Mouse (Mus musculus) bone marrow macrophage, adult 2 months (primary cell): ENCODE measurements around the gene Polm. TPM values are rescaled to one million over a fixed set of nuclear protein-coding genes. Genes with fewer than 3 reads are reported as not detected.
A peak's percentile ranks its signal among the peaks of the same experiment; 100 is the strongest.

Source experiments
- H3K27ac ChIP-seq: 2 replicates; pipeline ENCODE4 v1.5.1; 2012; ENCODE audit warnings: low read depth, low read length; ENCODE audit not compliant: insufficient read depth
- H3K4me1 ChIP-seq: 2 replicates; pipeline ENCODE4 v1.6.1; 2012; ENCODE audit warnings: low read length; ENCODE audit not compliant: control insufficient read depth, insufficient read depth
- H3K4me3 ChIP-seq: 2 replicates; pipeline ENCODE4 v1.5.1; 2012; ENCODE audit warnings: mild to moderate bottlenecking, low read length, moderate library complexity; ENCODE audit not compliant: insufficient read depth
- CTCF ChIP-seq: IDR thresholded peaks from 2 replicates; pipeline ENCODE4 v1.5.1; 2012; ENCODE audit warnings: low read depth, mild to moderate bottlenecking, low read length, moderate library complexity
- POLR2A ChIP-seq: IDR thresholded peaks from 2 replicates; pipeline ENCODE4 v1.6.1; 2012; ENCODE audit warnings: mild to moderate bottlenecking, low read depth, low read length, borderline replicate concordance
- polyA plus RNA-seq: library from polyadenylated mRNA; stranded (reverse); fragments of >200 nt; gene quantifications from 2 replicates; pipeline ENCODE4 v1.2.4, GENCODE M21; 2012; ENCODE audit not compliant: missing spikeins, insufficient read depth, insufficient read length

Gene Polm
- polyA plus RNA-seq, 1 experiment = 11.4 TPM

DNA sequence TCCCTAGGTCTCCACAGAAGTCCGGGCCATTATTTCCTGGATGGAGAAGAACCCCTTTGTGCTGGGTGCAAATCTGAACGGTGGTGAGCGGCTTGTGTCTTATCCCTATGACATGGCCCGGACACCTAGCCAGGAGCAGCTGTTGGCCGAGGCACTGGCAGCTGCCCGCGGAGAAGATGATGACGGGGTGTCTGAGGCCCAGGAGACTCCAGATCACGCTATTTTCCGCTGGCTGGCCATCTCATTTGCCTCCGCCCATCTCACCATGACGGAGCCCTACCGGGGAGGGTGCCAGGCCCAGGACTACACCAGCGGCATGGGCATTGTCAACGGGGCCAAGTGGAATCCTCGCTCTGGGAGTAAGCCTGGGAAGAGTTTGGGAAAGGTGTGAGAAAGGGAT is 32.3 kb upstream of the Polm start:
- TF ChIP-seq CTCF (no peak), POLR2A (no peak)
- no peak overlapping the region for H3K27ac ChIP-seq
- H3K4me1 ChIP-seq = no peaks in the 10 kb centered on the region

DNA sequence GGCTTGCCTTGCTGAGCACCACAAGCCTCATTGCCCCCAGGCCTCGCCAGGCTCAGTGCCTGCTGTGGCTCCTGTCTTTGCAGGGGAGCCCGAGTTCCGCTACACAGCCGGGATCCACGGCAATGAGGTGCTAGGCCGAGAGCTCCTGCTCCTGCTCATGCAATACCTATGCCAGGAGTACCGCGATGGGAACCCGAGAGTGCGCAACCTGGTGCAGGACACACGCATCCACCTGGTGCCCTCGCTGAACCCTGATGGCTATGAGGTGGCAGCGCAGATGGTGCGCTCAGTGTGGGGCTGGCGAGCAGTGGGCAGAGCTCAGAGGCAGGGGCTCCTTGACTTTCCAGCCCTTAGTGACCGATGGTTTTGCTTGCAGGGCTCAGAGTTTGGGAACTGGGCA is 31.5 kb upstream of the Polm start:
- Histone ChIP-seq H3K4me3 (no peak overlapping the region), H3K4me1 (no peaks in the 10 kb centered on the region), H3K27ac (no peak overlapping the region)
- no peak for TF ChIP-seq CTCF

More for the DNA sequence above, 32.3 kb upstream of the Polm start:
- no peak overlapping the region for H3K4me3 ChIP-seq

DNA sequence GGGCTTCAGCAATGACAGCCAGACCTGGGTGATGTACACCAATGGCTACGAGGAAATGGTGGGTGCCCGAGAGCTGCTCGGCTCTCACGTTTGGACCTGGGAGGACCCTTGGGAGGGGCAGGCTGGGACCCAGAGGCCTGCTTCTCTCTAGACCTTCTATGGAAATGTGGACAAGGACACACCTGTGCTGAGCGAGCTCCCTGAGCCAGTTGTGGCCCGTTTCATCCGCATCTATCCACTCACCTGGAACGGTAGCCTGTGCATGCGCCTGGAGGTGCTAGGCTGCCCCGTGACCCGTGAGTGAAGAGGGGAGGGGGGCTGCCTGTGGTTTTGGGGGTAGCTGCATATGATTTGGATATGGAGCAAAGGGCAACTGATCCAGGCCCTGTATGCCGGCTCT is 30.5 kb upstream of the Polm start:
- no peaks in the 10 kb centered on the region for H3K4me1 ChIP-seq
- TF ChIP-seq CTCF (no peak), POLR2A (no peak)

DNA sequence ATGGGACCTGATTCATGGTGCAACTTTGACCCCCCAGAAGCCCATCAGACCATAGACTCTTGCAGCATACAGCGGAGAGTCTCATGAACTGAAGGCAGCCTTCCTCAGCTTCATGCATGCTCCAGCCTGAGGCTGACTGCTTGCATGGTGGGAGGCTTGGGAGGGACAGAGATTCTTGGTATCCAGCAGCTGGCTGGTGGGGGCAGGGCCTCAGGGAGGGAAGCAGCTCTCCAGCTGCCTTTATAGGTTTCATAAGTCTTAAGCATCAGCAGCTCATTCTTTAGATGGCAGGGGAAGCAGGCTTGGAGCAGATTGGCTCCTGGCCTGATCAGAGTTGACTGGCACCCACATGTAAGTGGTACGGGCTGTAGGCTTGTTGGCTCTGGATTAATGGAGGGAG is 29.4 kb upstream of the Polm start:
- no peaks in the 10 kb centered on the region for H3K4me1 ChIP-seq
- TF ChIP-seq CTCF = no peak
- TF ChIP-seq POLR2A = no peak
- no peak overlapping the region for H3K27ac ChIP-seq
- H3K4me3 ChIP-seq = no peak overlapping the region

More for the DNA sequence above, 30.5 kb upstream of the Polm start:
- Histone ChIP-seq H3K4me3 (no peak overlapping the region), H3K27ac (no peak overlapping the region)

DNA sequence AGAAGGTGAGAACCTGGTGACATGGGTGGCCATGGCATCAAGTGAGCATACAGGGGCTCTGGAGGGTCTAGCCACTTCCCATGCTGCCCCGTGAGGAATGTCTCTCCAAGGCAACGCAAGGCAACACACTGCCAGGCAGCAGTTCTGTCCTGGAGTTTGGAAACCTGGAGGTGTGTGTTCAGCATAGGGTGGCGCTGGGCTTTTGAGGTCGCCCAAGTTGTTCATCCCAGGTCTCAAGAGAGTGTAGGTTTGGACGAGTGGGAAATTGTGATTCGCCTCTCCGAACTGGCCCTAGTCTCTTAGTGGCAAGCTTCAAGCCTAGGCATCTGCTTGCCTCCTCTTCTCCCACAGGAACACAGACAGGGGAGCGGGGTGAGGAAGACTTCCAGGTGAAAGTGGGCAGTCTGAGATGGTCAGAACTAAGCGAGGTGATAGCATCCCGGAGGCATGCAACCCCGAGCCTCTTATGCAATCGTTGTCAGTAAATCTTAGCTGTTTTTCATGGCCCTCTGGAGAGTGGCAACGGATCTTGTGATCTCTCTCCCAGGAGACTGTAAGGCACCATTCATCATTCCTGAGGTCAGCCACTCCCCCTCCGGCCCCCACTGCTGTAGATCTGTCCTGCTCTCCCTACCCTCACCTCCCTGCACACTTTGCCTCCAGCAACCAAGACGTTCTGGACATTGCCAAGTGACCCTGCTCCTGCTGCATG is 24.7 kb upstream of the Polm start:
- Histone ChIP-seq H3K27ac (no peak overlapping the region), H3K4me3 (no peak overlapping the region), H3K4me1 (no peaks in the 10 kb centered on the region)
- TF ChIP-seq CTCF (no peak), POLR2A (no peak)

DNA sequence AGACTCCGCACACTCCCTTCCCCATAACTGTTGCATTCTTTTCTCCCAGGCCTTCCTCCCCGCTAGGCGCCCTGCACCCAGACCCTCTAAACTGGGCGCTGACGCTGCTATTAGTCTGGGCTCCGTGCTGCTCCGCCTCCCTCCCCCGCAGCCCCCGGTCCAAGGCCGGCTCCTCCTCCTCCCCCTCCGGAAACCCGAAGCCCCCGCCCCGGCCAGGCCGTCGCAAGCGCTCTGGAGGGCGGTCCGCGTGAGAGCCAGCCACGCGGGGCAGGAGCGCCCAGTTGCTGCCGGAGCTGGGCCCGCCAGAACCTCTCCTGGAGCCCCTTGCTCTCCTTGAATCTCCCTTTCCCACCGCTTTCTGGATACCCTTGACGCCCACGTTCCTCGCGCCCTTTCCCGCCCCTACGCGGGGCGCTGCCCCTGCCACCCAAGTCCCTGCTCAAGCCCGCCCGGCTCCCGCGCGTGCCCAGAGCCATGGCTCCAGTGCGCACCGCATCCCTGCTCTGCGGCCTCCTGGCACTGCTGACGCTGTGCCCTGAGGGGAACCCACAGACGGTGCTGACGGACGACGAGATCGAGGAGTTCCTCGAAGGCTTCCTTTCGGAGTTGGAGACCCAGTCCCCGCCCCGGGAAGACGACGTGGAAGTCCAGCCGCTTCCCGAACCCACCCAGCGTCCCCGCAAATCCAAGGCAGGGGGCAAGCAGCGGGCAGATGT is 24.0 kb upstream of the Polm start, which contains the start of gene Aebp1:
Aebp1 (plus strand) TSS at position 270 of the 716 bp plus-strand sequence.
- Histone ChIP-seq H3K4me1 (no peaks in the 10 kb centered on the region), H3K27ac (no peak within 1 kb of the TSS), H3K4me3 (0 out of 2 replicates have a peak within 1 kb of the TSS, but pooled peaks have one; percentile 15)
- no peak for TF ChIP-seq POLR2A
- no peak for TF ChIP-seq CTCF

DNA sequence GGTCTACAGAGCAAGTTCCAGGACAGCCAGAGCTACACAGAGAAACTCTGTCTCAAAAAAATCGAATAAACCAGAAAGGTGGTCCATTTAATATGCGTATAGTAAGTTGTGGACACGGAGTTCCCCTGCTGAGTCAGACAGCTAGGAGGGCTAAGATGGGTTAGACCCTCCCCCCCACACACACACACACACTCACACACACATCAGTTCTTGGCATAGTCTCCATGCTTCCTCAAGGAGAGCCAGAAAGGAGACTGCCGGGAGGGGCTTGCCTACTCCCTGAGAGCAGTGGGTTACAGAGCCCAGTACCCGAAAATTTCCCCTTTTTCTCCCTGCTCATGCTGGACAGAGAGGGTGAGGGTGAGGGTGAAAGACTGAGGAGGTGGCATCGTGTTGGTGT is 22.8 kb upstream of the Polm start:
- Histone ChIP-seq H3K27ac (no peak overlapping the region), H3K4me3 (no peak overlapping the region), H3K4me1 (peaks cover 6% of the 10 kb centered on the region; the same call in 1 of the 2 replicates)
- TF ChIP-seq POLR2A (no peak), CTCF (no peak)

DNA sequence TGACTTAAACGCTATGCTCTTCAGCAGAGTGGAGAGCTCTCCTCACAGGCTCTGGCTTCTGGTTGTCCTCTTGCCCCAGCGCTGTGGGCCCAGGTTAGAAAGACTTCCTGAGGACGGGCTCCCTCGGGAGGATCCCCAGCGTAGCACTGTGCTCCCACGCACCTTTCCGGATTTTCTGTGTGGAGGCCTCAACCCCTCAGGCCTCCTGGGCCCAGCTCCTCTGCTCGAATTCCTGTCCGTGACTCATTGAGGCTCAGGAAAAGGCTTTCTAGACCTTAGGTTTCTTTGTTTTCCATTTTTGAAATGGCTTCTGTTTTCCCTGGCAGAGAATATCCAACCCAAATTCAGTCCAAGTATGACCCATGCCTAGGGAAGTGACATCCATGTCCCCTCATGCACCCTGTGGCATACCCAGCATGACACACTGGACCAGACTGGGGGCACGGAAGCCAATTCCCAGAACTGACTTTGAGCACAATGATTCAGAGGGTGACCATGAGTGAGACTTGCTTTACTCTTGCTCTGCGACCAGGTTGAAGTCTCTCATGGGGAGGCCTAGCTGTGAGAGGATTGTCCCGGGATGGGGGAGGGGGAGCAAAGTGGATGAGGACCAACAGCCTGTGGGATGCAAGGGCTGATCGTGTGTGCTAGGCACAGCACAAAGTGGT is 22.2 kb upstream of the Polm start:
- TF ChIP-seq POLR2A (no peak), CTCF (no peak)
- H3K4me3 ChIP-seq = no peak overlapping the region
- peaks cover 6% of the 10 kb centered on the region; the same call in 1 of the 2 replicates for H3K4me1 ChIP-seq
- no peak overlapping the region for H3K27ac ChIP-seq

DNA sequence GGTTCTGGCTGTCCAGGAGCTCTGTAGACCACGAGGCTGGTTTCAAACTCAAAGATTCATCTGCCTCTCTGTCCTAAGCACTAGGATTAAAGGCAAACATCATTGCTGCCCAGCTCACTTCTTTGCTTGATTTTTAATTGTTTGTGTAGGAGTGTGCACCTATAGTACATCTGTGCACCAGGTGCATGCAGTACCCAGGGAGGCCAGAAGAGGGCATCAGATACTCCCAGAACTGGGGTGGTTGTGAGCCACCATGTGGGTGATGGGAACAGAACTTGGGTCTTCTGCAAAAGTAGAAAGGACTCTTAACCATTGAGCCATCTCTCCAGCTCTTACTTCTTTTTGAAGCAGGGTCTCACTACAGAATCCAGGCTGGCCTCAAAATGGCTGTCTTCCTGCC is 20.9 kb upstream of the Polm start:
- TF ChIP-seq CTCF (no peak), POLR2A (no peak)
- Histone ChIP-seq H3K4me3 (no peak overlapping the region), H3K4me1 (peaks cover 6% of the 10 kb centered on the region; the same call in 1 of the 2 replicates)

DNA sequence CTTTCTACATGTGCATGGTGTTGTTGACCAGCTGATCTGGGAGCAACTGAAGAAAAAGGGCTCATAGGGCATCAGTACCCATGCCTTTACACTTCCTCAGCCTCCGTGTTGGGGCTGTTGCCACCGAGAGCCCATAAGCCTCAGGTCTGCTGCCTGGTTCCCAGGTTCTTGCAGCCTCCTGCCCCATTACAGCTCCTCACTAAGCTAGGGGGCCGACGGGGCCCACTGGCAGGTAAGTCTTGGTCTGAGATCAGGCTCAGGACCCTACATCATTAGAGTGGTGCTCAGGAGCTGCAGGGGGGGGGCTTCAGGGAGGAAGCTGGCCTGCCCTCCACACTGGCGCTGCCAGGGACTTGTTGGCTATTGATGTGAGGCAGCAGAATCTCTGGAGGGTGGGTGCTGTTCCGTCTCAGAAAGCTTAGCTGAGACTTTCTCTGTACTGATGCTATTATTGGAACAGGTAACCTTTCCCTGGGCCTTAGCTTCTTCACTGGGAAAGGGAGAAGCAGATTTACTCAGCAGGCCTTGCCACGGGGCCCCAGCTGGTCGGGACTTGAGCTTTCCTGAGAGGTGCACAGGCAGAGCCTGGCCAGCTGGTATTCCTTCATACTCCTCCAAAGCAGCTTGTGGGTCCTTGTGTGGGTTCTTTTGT is 18.8 kb upstream of the Polm start:
- TF ChIP-seq POLR2A = no peak
- no peak for TF ChIP-seq CTCF
- H3K4me1 ChIP-seq = peaks cover 6% of the 10 kb centered on the region; the same call in 1 of the 2 replicates
- no peak overlapping the region for H3K27ac ChIP-seq
- no peak overlapping the region for H3K4me3 ChIP-seq

More for the DNA sequence above, 20.9 kb upstream of the Polm start:
- H3K27ac ChIP-seq = no peak overlapping the region
